Mouse (Mus musculus) common myeloid progenitor, adult 5-6 weeks (primary cell): ENCODE measurements around the gene Lrrc3b. TPM values are rescaled to one million over a fixed set of nuclear protein-coding genes. Genes with fewer than 3 reads are reported as not detected.
A peak's percentile ranks its signal among the peaks of the same experiment; 100 is the strongest.

Experiments used
- ATAC-seq: replicated peaks from 2 replicates; pipeline ENCODE4 v1.8.0; 2016; ENCODE audit warnings: low read depth, mild to moderate bottlenecking, moderate TSS enrichment, inconsistent platforms; ENCODE audit not compliant: poor library complexity, severe bottlenecking
- total RNA-seq: library from RNA; stranded (forward); fragments of 200-1000, 187-1606 nt; gene quantifications from 2 replicates; pipeline ENCODE4 v1.2.3, GENCODE M21; 2017

The Lrrc3b gene
- total RNA-seq, 1 experiment from 2014 or later = not detected

GRCm38 (mm10) chr14:15354299-15354698 lies 84.5 kb downstream of the Lrrc3b start:
- ATAC-seq = peak; percentile 78

GRCm38 (mm10) chr14:15333130-15333529 lies 105.7 kb downstream of the Lrrc3b start:
- no peak for ATAC-seq

DNA sequence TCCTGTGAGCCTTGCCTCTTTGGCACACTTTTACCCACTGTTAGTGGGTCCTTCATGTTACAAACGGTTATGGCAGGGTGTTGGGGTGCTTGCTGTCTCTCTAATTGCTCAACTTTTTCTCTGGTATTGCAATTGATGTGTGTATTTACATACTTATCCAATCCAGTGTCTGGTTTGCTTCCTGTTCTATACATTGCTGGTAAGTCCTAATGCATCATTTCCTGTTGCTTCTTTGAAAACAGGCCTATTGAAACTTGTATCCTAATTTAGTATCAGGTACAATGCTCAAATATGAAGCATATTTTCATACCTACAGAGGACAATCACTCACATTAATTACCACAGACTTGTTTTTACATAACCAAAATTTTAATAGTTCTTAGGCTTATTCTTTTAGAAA lies 107.4 kb downstream of the Lrrc3b start:
- no peak for ATAC-seq

DNA sequence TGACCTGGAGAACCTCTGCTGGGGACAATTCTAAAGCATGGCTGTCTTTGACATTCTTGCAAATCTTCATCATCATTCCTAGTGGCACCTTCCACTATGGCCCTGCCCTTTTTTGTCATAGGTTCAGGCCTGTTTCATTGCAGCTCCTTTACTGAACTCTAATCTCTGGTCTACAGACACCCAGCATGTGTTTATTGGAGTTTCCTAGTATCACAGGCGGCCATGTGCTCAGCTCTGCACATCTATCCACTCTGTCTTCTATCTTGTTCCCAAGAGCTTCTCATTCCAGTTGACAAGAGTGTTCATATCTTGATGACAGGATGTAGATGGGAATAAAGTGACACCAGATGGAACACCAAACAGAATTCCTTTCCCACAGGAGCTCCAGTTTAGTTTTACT lies 108.6 kb downstream of the Lrrc3b start:
- no peak for ATAC-seq

- no peak for ATAC-seq
These were observed 112.9 kb downstream of the Lrrc3b start for GRCm38 (mm10) chr14:15325872-15326271.

- no peak for ATAC-seq
These were observed 116.2 kb downstream of the Lrrc3b start for GRCm38 (mm10) chr14:15322441-15323123.

GRCm38 (mm10) chr14:15319399-15319915 lies 119.3 kb downstream of the Lrrc3b start:
- ATAC-seq = no peak

DNA sequence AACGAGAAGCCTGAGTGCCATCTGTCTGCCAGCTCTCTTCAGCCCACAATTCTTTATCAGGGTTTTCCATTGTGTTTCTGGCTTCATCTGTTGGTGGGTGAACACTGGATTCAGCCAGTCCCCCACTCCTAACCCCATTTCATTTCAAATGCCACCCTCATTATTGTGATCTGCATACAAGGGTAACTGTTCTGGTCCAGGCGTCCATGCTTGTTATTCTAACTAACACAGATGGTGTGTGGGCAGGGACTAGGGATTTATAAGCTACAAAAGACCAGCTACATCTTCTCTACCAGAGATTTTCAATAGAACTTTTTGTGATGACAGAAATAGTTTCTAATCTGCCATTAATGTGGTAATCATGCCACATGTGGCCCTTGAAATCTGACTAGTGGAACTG lies 130.2 kb downstream of the Lrrc3b start:
- ATAC-seq = no peak
